Mouse (Mus musculus) lung, adult 2 months (tissue): ENCODE results near the gene Rps12.

Experiments used
- CTCF ChIP-seq: fragments of 200-500 bp; IDR thresholded peaks from 2 replicates; pipeline ENCODE4 v1.5.1; 2011; ENCODE audit warnings: mild to moderate bottlenecking, low read length, control low read depth; ENCODE audit not compliant: insufficient read depth
- POLR2A ChIP-seq: fragments of 200-500 bp; IDR thresholded peaks from 2 replicates; pipeline ENCODE4 v1.6.1; 2011; ENCODE audit warnings: low read depth, mild to moderate bottlenecking, control low read depth, low read length, borderline replicate concordance; ENCODE audit errors: extremely low read depth

DNA sequence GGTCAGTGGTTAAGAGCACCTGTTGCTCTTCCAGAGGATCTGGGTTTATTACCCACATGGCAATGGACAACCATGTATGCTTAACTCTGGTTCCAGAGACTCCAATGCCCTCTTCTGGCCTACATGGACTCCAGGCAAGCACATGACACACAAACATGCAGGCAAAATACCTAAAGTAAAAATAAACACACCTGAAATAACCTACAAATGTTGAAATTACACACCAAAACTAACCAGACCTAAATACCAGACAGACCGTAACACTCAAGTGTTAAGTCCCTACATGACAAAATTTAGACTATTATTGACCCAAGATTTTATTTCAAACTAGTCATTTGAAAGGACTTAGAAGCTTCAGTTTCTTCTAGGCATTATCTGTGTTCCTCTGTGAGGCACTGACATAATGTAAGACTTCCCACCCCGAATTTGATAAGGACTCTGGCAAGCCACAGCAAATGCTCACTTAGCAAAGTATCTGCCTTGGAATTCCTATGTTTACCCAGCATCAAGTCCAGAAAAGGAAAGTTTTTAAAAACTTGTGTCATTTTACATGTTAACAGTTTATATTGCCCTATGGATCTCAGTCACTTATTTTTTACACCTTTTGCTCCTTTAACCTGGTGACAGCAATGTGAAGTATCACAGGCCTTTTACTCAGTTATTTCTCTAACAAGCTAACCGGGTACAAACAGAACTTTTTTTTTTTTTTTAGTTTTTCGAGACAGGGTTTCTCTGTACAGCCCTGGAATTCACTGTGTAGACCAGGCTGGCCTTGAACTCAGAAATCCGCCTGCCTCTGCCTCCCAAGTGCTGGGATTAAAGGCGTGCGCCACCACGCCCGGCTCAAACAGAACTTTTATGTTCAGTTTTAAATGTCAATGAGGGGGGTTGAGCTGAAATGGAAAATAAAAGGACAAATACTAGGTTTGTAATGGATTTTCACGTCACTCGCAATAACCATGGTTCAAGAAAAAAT is 5.0 kb downstream of the Rps12 start:
- TF ChIP-seq CTCF: no peak
- TF ChIP-seq POLR2A: no peak
